Mouse (Mus musculus) lung, postnatal 36 days (tissue): ENCODE measurements at regions not wholly inside any gene's neighbourhood (a gene's known extent, or its start where the extent isn't known, plus 50 kb on each side); places are given as distances from the start of the nearest gene placed in this dataset.
A peak's percentile ranks its signal among the peaks of the same experiment; 100 is the strongest.

ENCODE experiments used
- DNase-seq: peaks from one replicate; pipeline ENCODE4 v3.0.0; 2022; ENCODE audit warnings: mixed read lengths

DNA sequence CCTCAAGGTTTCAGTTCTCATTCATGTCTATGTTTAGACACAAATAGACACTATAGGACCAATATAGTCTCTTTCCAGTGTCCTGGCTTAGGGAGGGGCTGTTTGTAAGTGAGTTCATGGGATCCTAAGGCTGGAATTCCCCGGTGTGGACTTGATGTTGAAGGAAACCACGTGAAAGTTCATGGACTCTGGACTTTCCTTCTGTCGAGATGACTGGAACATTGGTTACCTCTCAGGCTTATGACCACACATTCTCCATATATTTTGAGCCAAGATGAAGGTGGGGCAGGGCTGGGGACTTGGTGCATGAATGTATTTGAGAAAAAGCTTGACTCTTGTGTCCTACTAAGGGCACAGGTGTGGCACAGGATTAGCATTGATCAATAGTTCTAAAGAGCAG, 206.3 kb upstream of the Ankrd55 start:
- no peak for DNase-seq

GRCm38 (mm10) chr13:112084484-112085278, 203.6 kb upstream of the Ankrd55 start:
- no peak for DNase-seq

DNA sequence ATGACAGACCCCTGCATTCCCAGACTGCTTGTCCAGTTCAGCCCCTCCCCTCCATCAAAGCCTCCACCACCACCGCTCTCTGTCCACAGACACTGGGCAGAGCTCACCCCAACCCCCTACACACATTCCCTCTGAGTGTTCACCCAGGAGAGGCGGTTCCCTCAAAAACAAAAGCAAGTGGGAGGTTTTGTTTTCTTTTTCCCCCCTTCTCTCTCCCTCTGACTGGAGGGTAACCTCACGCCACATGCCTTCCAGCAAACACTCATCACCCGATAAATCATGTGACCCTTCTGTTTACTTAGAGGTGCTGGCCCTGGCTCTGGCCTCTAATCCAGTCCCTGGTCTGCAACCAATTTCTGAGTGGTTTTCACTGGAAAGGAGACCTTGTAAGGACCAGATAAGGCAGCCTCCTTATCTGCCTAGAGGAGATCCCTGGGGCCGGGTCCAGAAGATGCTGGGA, 199.9 kb upstream of the Ankrd55 start:
- DNase-seq = peak; percentile 78

DNA sequence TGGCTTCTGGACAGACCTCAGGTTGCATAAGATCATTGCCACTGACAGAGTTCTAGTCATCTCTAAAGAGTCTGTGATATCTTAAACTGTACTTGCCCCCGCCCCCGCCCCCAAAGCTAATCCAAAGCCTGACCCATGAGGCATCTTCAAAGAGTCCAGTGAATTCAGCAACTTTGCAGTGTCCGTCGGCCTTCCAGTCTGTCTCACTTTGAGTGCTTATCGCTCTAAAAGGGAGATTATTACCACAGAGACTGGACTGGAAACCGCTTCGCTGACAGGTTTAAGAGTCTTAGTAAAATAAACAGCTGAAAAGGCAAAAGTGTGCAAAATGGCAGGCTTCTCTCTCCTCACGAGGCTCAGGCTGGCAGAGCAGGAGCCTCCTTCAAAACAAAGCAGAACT, 197.5 kb upstream of the Ankrd55 start:
- no peak for DNase-seq

DNA sequence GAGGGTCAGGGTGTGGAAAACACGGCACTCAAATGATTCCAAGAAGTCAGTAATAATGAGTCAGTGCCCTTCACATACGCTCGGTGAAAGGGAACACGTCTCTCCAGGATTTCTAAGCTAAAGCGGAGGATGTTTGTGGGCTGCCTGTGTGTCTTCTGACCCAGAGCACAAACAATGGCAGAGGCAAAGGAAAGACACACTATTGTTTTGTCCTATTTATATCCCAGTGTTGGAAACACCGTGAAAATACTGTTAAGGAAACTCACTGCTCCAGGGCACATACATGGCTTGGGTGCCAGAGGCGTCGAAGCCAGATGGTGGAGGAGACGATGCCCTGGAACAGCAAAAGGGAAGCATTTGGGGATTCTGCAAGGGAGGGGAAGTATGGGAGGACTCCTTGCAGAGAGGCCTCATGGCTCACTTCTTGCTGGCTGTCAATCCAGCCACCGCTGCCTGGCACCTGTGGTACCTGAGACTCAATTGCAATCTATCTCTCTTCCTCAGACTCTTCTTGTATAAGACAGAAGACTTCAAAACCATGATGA, 192.6 kb upstream of the Ankrd55 start:
- DNase-seq = no peak

GRCm38 (mm10) chr13:112099953-112100591, 188.2 kb upstream of the Ankrd55 start:
- DNase-seq = peak; percentile 26

DNA sequence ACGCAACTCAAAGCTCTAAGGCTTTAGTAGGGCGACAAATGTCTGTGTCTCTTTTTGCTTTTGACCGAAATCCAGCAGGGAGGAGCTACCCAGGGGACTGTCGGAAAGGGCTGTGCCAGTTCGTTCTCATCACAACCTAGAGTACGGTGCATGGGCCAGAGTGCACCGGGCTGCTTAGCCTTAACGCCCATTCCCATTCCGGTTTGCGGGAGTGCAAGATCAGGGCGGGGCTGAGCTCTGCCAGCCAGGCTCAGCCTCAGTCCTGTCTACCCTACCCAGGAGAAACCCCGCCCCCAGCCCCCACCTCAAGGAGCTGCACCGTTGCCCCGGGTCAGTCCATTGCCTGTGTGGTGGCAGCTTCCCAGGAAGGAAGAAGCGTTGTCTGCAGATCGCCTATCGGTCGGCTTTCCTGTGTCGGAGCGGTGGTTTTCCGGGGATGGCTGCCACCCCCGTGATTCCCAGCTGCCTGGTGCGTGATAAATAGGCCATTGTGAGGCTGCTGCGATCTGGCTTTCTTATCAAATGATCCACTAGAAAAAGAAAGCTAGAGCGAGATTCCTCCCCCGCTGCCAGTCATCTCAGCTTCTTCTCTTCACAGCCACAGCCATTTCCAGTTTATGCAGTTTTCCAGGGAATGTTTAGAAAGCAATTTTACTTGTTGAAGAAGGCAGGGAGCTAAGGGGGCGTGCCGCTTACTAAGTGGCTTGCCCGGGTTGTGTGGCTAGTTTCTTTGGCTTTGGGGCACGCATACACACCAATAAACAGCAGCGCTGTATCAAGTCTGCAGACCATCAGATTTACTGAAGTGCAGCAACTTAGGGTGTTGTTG, 187.4 kb upstream of the Ankrd55 start:
- peak; percentile 81 for DNase-seq

DNA sequence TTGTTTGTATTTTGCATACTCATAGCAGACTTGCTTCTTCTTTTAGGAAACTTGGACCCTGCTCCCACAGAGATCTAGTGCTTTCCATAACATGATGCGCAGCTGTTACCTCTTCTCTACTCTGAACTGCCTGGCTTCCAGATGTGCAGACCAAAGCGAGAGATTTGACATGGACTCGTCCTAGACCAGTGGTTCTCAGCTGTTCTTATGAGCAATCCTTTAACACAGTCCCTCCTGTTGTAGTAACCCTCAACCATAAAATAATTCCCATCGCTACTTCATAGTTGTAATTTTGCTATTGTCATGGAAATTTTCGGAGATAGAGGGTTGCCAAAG, 186.9 kb upstream of the Ankrd55 start:
- DNase-seq = no peak

- no peak for DNase-seq
These were observed 182.3 kb upstream of the Ankrd55 start for GRCm38 (mm10) chr13:112105953-112106352.

DNA sequence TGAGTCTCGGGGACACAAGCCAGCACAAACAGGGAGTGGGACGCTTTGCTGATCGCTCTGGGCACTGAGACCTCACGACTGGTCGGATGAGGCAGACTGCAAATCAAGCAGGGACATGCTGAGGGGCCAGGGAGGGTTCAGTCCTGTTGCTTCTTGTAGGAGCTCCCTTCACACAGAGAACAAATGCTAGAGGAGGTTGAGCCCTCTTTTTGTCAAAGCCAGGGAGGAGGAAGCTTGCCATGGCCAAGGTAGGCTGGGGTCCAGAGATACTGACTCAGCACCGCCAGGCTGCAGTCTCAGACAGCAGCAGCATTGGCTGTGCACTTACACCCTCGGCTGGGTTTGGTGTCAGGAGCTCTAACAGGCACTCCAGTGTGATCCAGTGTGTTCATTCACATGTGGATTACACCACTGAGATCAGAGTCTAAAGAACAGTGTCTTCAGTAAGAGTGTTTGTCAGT, 173.5 kb upstream of the Ankrd55 start:
- peak; percentile 18 for DNase-seq

GRCm38 (mm10) chr13:112116101-112116726, 172.0 kb upstream of the Ankrd55 start:
- DNase-seq = peak; percentile 25

DNA sequence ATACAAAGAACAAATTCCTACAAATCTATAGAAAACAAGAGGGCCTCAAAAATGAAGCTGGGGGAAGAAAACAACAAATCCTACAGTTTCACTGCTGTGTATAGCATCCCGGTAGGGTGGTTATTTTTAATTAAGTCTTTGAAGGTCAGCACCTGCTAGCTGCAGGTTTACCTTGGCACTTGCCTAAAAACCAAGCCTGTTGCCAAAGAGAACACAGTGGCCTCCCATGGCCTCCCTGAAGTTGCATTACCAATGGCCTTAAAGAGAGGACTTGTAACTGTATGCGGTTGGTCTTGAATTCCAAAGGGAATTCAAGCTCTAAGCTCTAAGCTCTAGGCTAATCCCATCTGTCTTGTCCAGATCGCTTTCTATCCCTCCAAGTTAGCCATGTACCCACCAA, 169.7 kb upstream of the Ankrd55 start:
- peak; percentile 17 for DNase-seq

DNA sequence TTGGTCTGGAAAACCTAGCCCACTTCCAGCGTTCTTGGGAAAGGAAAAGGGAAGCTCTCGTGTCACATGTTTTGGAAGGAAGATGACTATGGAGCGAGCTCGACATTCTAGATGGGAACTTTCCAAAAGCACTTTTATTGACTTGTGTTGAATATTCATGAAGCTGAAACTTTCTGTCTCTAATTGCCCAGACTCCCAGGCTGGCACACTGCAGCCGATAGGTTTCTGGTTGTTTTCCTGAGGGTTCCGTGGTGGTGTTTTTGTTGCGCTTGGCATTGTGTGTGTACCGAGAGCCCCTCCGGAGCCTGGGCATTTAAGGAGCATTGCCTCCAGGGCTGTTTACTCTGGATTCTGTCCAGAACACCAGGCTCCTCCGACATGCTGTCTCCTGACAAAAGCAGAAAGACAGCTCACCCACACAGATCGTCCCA, 168.6 kb upstream of the Ankrd55 start:
- DNase-seq = no peak

- no peak for DNase-seq
These were observed 167.9 kb upstream of the Ankrd55 start for GRCm38 (mm10) chr13:112120346-112120745.

GRCm38 (mm10) chr13:112121110-112121509, 167.1 kb upstream of the Ankrd55 start:
- DNase-seq = no peak

DNA sequence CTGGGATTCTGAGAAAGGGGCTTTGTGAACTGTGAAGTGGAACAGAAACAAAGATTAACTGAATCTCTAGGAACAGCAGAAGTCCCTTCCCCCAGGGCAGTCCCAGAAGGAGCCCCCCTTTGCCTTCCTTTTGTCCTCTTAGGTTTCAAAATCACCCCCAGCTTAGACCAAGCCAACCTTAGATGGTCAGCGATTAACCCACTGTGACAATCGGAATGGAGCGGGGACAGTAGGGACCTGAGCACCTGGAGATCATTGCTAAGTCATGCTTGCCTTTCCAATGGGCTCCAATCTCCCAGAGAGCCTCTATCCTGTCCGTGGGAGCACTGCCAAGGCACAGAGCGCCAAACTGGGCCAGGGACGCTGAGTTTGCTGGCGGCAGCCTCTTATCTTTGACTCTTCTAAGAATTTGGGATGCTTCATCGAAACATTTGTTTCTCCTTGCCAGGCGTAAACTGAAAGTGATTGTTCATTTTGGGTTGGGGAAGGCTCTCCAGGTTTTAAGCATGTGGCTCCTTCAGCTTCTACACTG, 165.3 kb upstream of the Ankrd55 start:
- DNase-seq = no peak

DNA sequence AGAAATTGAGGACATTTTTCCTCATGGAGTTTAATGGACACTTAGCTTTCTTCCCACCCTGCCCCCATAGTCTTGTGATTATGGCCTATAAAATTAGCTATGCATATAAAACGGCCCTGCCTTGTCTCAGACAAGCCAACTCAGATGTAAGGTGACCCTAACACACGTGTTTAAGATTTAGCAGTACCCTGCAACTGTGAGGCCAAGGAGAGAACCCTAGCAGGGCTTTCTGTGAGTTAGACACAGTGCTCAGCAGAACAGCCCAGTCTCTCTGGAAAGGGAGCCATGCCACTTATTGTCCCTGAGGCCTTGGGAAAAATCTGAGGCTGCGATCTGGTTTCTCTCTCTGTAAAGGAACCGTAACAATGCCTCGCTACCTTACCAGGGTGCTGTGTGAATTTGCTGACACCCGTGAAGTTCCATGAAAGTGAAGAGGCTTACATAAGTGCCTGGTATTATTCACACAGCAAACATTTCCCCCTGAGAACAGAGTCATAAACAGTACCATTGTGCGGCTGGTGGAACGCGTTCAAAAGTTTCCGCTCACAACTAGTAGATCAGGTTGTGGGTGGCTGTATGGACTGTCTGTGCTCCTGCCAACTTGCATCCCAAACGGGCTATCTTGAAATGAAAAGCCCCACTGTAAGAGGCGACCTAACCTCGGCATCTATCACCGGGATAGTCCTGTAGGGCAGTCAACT, 162.3 kb upstream of the Ankrd55 start:
- peak; percentile 45 for DNase-seq

GRCm38 (mm10) chr13:112130220-112130619, 158.0 kb upstream of the Ankrd55 start:
- DNase-seq = peak; percentile 69

DNA sequence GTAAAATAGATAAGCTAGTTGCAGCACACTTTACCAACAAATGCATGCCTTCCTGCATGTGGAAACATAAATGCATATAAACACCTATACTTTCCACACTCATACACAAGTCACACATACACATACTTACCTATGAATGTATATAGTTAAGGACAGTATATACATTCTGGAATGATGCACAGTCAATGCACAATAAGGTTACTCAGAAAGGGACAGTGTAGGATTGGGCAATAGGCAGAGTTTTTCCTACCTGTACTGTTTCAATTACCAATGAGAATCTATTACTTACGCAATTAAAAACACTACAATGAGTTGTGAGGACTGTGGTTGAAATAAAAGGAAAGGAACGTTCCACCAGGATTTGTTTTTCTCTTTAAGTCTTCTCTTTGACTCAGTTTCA, 157.5 kb upstream of the Ankrd55 start:
- DNase-seq = no peak

- peak; percentile 77 for DNase-seq
These were observed 157.1 kb upstream of the Ankrd55 start for GRCm38 (mm10) chr13:112131191-112131590.

- no peak for DNase-seq
These were observed 154.5 kb upstream of the Ankrd55 start for GRCm38 (mm10) chr13:112133736-112134135.

DNA sequence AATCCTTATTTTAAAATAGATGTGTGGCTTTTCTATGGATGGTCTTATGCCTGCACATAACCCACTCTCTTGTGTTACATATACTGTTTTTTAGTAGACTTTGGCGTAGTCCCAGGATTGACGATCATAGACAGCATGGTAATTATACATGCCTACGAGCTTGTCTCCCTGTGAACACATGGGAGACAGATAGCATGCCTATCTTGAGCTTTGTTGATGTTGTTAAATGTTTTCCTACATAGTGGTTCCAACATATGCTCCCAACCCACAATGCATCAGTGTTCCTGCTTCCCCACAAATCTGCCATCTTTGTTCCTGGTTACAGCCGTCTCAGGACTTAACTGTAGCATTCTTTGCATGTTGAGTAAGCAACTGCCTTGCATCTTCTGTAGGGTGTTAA, 153.6 kb upstream of the Ankrd55 start:
- no peak for DNase-seq
